Mouse (Mus musculus): ENCODE measurements at regions not wholly inside any gene's neighbourhood (a gene's known extent, or its start where the extent isn't known, plus 50 kb on each side); places are given as distances from the start of the nearest gene placed in this dataset.
"Not testable (repeated sequence)": the region's sequence is repeated elsewhere in the genome, so short reads cannot be mapped to it uniquely, and the experiment has no call there.

GRCm38 (mm10) chr10:111642683-111643082 lies 136.6 kb downstream of the Phlda1 start:
- Histone ChIP-seq H3K27ac (ENCODE audit: control insufficient read depth, low read depth, low read length) (no peak overlapping the region), H3K4me3 (ENCODE audit: control insufficient read depth in 1 of 2, insufficient read depth in 1 of 2, low read depth in 2 of 2, low read length in 2 of 2) (no peak overlapping the region), H3K27me3 (ENCODE audit: control insufficient read depth in 1 of 2, insufficient read depth in 2 of 2, low read length in 2 of 2) (peaks cover 1 to 2% of the 10 kb centered on the region in 2 experiments; a peak in 3 of 4 replicates), H3K36me3 (ENCODE audit: control insufficient read depth in 1 of 2, insufficient read depth in 2 of 2, low read length in 2 of 2) (no peaks in the 10 kb centered on the region), H3K9me3 (replicated peaks; ENCODE audit: insufficient read depth, low read length) (no peaks in the 10 kb centered on the region), H3K9ac (ENCODE audit: control insufficient read depth, low read depth, low read length, poor library complexity, severe bottlenecking) (no peak overlapping the region), H3K4me1 (ENCODE audit: control insufficient read depth in 1 of 2, insufficient read depth in 2 of 2, low read length in 2 of 2) (no peaks in the 10 kb centered on the region), H3K79me2 (ENCODE audit: control insufficient read depth, insufficient read depth, low read length, poor library complexity) (no peaks in the 10 kb centered on the region)
- TF ChIP-seq MEF2A (IDR thresholded peaks at IDR 0.05; ENCODE audit: extremely low read depth, insufficient replicate concordance, low read depth, low read length, poor library complexity, severe bottlenecking), result no peak
- no peak for TF ChIP-seq TBP (IDR thresholded peaks at IDR 0.05; ENCODE audit: low read depth, low read length)
- TF ChIP-seq UBTF (IDR thresholded peaks at IDR 0.05; ENCODE audit: borderline replicate concordance, insufficient read depth, low read depth, low read length), result no peak
- TF ChIP-seq ZKSCAN1 (IDR thresholded peaks at IDR 0.05; ENCODE audit: low read depth, low read length), result no peak
- no peak for TF ChIP-seq JUND (IDR thresholded peaks at IDR 0.05; ENCODE audit: low read depth, low read length)
- no peak for TF ChIP-seq USF2 (IDR thresholded peaks at IDR 0.05; ENCODE audit: borderline replicate concordance in 1 of 2, insufficient read depth in 1 of 2, low read depth in 1 of 2, low read length in 2 of 2)
- no peak for TF ChIP-seq ELF1 (IDR thresholded peaks at IDR 0.05; ENCODE audit: low read depth, low read length)
- TF ChIP-seq TAL1 (IDR thresholded peaks at IDR 0.05; ENCODE audit: low read length), result no peak
- no peak for TF ChIP-seq MYC (IDR thresholded peaks at IDR 0.05; ENCODE audit: low read depth, low read length)
- TF ChIP-seq POLR2AphosphoS5 (IDR thresholded peaks at IDR 0.05; ENCODE audit: borderline replicate concordance, low read depth, low read length), result no peak
- no peak for TF ChIP-seq GATA1 (IDR thresholded peaks at IDR 0.05; ENCODE audit: low read depth, low read length)
- no peak for DNase-seq (ENCODE audit: low read depth, low spot score)

DNA sequence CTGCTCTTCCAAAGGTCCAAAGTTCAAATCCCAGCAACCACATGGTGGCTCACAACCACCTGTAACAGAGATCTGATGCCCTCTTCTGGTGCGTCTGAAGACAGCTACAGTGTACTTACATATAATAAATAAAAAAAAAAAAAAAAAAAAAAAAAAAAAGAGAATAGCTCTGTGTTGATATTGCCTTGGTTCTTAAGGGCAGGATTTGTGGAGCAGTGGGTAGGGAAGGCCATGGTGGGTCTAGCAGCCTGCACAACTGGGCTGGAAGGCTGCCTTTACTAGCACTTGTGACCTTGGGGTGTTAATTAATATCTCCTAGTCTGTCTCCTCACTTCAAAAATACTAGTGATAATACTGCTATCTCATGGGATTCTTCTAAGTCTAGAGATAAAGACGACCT lies 147.7 kb downstream of the Phlda1 start:
- TF ChIP-seq RAD21 (IDR thresholded peaks at IDR 0.05; ENCODE audit: low read depth, low read length) (0 out of 2 replicates have a peak, but pooled peaks have one; percentile 4), ZNF384 (IDR thresholded peaks at IDR 0.05; ENCODE audit: low read depth, low read length) (peak; percentile 80), ZC3H11A (IDR thresholded peaks at IDR 0.05; ENCODE audit: low read depth, low read length) (peak; percentile 15; the same call in 1 of the 2 replicates)
- not testable (repeated sequence) for H3K9me3 ChIP-seq (replicated peaks; ENCODE audit: insufficient read depth, low read length); H3K4me3 ChIP-seq (ENCODE audit: control insufficient read depth in 1 of 2, insufficient read depth in 1 of 2, low read depth in 2 of 2, low read length in 2 of 2); H3K36me3 ChIP-seq (ENCODE audit: control insufficient read depth in 1 of 2, insufficient read depth in 2 of 2, low read length in 2 of 2); H3K9ac ChIP-seq (ENCODE audit: control insufficient read depth, low read depth, low read length, poor library complexity, severe bottlenecking); H3K79me2 ChIP-seq (ENCODE audit: control insufficient read depth, insufficient read depth, low read length, poor library complexity); H3K27me3 ChIP-seq (ENCODE audit: control insufficient read depth in 1 of 2, insufficient read depth in 2 of 2, low read length in 2 of 2); H3K4me1 ChIP-seq (ENCODE audit: control insufficient read depth in 1 of 2, insufficient read depth in 2 of 2, low read length in 2 of 2); DNase-seq (ENCODE audit: low read depth, low spot score); H3K27ac ChIP-seq (ENCODE audit: control insufficient read depth, low read depth, low read length)

Data from MEL (cell line).